Mouse (Mus musculus) forebrain, embryonic 15.5 days (tissue): ENCODE measurements around the gene Hipk2. TPM values are rescaled to one million over a fixed set of nuclear protein-coding genes. Genes with fewer than 3 reads are reported as not detected.

Experiments
- ATAC-seq: fragments of 200-750 bp; cut with Nextera tagmentation; replicated peaks from 2 replicates; pipeline ENCODE4 v1.8.0; 2017; ENCODE audit warnings: mild to moderate bottlenecking, moderate TSS enrichment, moderate library complexity
- H3K27ac ChIP-seq: fragments of 300-500 bp; sonication (generic); replicated peaks from 2 replicates; pipeline ENCODE4 v1.5.1; 2015; ENCODE audit warnings: mild to moderate bottlenecking, inconsistent platforms
- H3K27me3 ChIP-seq: fragments of 300-500 bp; sonication (generic); 2 replicates; pipeline ENCODE4 v1.6.1; 2015; ENCODE audit warnings: inconsistent platforms
- H3K36me3 ChIP-seq: fragments of 300-500 bp; sonication (generic); 2 replicates; pipeline ENCODE4 v1.6.1; 2015; ENCODE audit warnings: mild to moderate bottlenecking, inconsistent platforms
- H3K4me1 ChIP-seq: fragments of 300-500 bp; sonication (generic); 2 replicates; pipeline ENCODE4 v1.6.1; 2015; ENCODE audit warnings: inconsistent platforms
- H3K4me2 ChIP-seq: fragments of 300-500 bp; sonication (generic); replicated peaks from 2 replicates; pipeline ENCODE4 v1.6.1; 2015; ENCODE audit warnings: mild to moderate bottlenecking, inconsistent platforms
- H3K4me3 ChIP-seq: fragments of 300-500 bp; sonication (generic); 2 replicates; pipeline ENCODE4 v1.5.1; 2015; ENCODE audit warnings: mild to moderate bottlenecking, inconsistent platforms
- H3K9ac ChIP-seq: fragments of 300-500 bp; sonication (generic); replicated peaks from 2 replicates; pipeline ENCODE4 v1.6.1; 2015; ENCODE audit warnings: mild to moderate bottlenecking, inconsistent platforms
- H3K9me3 ChIP-seq: fragments of 300-500 bp; sonication (generic); 2 replicates; pipeline ENCODE4 v1.6.1; 2016; ENCODE audit warnings: inconsistent platforms
- WGBS: fragments of 180-500 bp; shearing (Covaris S2); methylation state at CpG from one replicate; pipeline ENCODE4 v1.1.7; 2015; ENCODE audit warnings: mixed read lengths; 5-methylcytosine and 5-hydroxymethylcytosine counted together
- polyA plus RNA-seq: library from polyadenylated mRNA; unstranded; fragments of >200 nt; fragmentation: Nextera tagmentation; extraction: Ambion mirVana; gene quantifications from 2 replicates; pipeline ENCODE4 v1.2.1, GENCODE M21; 2015

Gene Hipk2
- polyA plus RNA-seq, 1 experiment from 2014 or later: 29.2 TPM

DNA sequence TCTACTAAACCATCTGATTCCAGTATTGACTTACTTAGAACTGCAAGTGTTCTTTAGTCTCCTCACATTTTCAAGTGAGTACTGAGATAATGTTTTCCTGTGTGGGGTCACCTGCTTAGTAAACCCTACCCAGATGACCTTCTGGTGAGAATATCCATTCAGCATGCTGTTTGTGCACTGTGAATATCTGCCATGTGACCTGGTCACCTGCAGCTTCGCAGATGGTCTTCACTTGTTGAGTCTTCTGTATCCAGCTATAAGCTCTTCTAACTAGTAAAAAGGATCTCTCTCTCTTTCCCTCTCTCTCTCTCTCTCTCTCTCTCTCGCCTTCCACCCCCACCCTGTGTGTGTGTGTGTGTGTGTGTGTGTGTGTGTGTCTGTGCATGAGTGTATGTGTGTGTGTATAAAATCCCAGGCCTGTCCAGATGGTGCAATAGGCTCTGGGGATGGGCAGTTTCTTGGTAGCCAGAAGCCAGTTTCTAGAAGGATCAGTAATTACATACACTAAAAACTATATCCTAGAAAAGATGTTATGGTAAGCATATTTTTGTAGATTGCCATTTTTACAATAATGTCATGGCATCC lies 99.9 kb downstream of the Hipk2 start:
- WGBS: 90% methylated on average over 2 of the region's 2 CpGs
- H3K9ac ChIP-seq: no peak overlapping the region
- H3K4me2 ChIP-seq: no peak overlapping the region
- H3K27ac ChIP-seq: no peak overlapping the region
- 0 out of 2 replicates have a peak, but pooled peaks cover 9% of the 10 kb centered on the region for H3K4me1 ChIP-seq
- H3K4me3 ChIP-seq: no peak overlapping the region
- H3K27me3 ChIP-seq: no peaks in the 10 kb centered on the region
- H3K9me3 ChIP-seq: no peaks in the 10 kb centered on the region
- H3K36me3 ChIP-seq: no peaks in the 10 kb centered on the region
- ATAC-seq: no peak

DNA sequence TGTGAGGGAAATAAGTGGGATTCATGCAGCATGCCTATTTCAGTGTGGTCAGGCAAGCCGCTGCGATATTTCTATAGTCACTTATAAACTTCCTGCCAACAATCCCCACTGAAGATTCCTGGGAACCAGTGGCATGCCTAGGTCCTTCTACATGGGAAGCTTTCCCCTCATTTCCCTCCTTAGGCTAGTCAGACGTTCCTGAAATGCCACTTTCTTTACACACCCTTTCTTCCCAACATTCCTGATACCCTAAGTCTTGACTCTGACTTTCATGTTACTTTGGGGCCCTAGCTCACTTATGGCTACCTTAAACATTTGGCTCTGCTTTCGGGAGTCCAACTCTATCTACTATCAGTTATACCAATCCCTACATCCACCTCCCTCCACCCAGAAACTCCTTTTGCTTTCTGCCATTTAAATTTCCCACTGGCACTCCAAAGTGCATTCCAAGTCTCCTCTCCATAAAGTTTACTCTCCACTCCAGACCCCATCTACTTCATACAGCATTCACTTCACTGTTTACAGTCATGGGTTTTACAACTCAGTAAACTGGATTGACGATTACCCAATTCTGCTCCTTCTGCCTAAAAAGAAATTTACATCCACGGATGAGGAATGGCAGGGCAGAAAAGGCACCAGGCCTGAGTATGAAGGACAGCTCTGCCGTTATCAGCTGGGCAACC lies 103.0 kb downstream of the Hipk2 start:
- Histone ChIP-seq H3K36me3 (no peaks in the 10 kb centered on the region), H3K27ac (no peak overlapping the region), H3K27me3 (no peaks in the 10 kb centered on the region), H3K4me2 (no peak overlapping the region), H3K9ac (no peak overlapping the region), H3K4me3 (no peak overlapping the region), H3K9me3 (no peaks in the 10 kb centered on the region), H3K4me1 (no peaks in the 10 kb centered on the region)
- ATAC-seq: no peak
- WGBS: 86% methylated on average over 7 of the region's 7 CpGs

DNA sequence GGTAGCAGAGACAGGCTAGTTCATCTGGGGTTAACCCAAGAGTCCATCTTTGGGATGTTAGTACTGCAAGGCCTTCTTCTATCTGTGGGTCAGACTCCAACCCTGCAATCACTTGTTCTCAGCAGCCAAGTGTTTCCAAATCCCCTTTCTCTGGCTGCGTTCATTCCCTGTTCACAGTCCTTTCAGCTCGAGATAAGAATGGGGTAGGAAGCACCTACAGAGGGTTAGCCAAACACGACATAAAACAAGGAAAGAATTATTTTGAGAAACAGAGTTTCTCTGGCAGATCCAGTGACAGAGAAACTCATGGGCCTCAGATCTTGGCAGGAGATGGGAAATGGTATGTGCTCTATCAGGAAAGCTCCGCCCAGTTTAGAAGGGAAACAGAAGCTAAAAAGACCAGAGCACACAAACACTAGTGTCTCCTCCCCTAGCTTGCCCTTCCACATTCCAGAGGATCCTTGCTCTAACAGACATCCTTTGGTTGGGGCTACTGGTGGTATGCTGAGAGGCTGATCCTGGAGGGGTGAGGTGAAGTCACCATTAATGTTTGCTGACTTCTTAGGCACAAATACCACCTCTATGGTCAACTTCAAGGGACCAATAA lies 104.8 kb downstream of the Hipk2 start:
- Histone ChIP-seq H3K27me3 (no peaks in the 10 kb centered on the region), H3K36me3 (no peaks in the 10 kb centered on the region), H3K4me3 (no peak overlapping the region), H3K9me3 (no peaks in the 10 kb centered on the region), H3K27ac (no peak overlapping the region), H3K4me2 (no peak overlapping the region), H3K9ac (no peak overlapping the region), H3K4me1 (no peaks in the 10 kb centered on the region)
- ATAC-seq: no peak
- 78% methylated on average over 4 of the region's 4 CpGs for WGBS

DNA sequence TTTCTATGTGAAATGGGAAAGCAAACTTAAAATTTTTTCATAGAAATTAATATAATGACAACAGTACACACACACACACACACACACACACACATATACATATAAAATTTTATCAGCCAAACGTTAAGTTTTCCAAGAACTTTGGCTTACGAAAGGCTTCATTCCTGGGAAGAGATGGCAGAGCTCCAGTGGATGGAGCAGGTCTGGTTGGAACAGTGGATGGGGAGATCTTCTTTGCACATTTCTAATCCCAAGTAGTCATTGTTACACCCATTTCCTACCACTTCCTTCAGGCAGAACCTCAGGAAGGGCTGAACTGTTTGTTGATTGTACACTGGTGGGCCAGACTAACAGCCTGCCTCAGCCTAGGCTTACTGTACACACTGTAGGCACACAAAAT lies 106.3 kb downstream of the Hipk2 start:
- H3K4me3 ChIP-seq: no peak overlapping the region
- H3K27me3 ChIP-seq: no peaks in the 10 kb centered on the region
- H3K9me3 ChIP-seq: no peaks in the 10 kb centered on the region
- H3K4me1 ChIP-seq: peaks cover 8% of the 10 kb centered on the region; the same call in 1 of the 2 replicates
- no peak overlapping the region for H3K4me2 ChIP-seq
- H3K36me3 ChIP-seq: no peaks in the 10 kb centered on the region
- H3K27ac ChIP-seq: no peak overlapping the region
- H3K9ac ChIP-seq: no peak overlapping the region
- no peak for ATAC-seq
- 90% methylated on average over 2 of the region's 2 CpGs for WGBS

DNA sequence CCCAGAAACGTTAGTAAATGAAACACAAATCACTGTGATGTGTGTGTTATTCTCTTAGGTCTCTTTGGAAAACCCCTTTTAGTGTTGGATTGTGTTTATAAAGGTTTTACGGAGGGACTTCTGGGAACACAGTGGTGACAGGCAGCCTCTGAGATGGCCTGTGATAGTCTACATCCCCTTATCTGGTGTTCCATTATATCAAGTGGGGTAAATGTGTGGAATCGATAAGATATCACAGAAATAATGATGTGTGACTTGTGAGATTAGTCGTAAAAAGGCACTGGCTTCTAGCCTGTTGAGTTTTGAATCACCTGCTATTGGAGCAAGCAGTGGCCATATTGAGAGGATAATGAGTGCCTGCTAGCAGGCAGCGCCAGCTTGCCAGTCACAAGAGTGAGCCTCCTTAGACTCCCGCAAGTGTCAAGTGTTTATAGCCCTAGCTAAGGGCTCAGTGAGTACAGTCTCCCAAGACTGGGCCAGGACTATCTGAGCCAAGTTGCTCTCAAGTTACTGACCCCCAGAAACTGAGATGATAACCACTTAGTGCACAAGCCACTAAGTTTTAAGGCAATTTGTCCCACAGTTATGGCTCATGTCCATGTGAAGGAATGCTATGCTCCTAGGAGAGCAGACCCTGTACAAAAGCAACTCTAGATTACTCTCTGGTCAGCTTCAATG lies 113.2 kb downstream of the Hipk2 start:
- Histone ChIP-seq H3K36me3 (no peaks in the 10 kb centered on the region), H3K4me3 (no peak overlapping the region), H3K4me2 (no peak overlapping the region), H3K27ac (no peak overlapping the region), H3K27me3 (no peaks in the 10 kb centered on the region), H3K9ac (no peak overlapping the region), H3K4me1 (peaks cover 34% of the 10 kb centered on the region), H3K9me3 (no peaks in the 10 kb centered on the region)
- WGBS: 57% methylated on average over 6 of the region's 6 CpGs
- ATAC-seq: no peak

DNA sequence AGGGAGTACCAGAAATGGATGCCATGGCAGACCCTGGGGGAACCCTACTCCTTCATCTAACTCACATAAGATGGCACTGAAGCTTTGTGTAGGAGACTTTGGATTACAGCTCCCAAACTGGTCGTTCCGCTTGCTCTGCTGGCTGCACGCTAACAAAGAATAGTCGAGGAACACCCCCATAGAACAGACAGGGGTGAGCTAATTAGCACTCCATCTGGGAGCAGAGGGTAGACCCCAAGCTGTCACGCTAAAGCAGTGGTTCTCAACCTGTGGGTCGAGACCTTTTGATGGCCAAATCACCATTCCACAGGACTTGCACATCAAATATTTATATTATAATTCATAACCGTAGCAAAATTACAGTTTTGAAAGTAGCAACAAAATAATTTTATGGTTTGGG lies 114.0 kb downstream of the Hipk2 start:
- H3K9ac ChIP-seq: no peak overlapping the region
- H3K9me3 ChIP-seq: no peaks in the 10 kb centered on the region
- H3K36me3 ChIP-seq: no peaks in the 10 kb centered on the region
- WGBS: 45% methylated on average over 7 of the region's 7 CpGs
- H3K27ac ChIP-seq: no peak overlapping the region
- peaks cover 34% of the 10 kb centered on the region for H3K4me1 ChIP-seq
- ATAC-seq: no peak
- H3K4me3 ChIP-seq: no peak overlapping the region
- no peak overlapping the region for H3K4me2 ChIP-seq
- no peaks in the 10 kb centered on the region for H3K27me3 ChIP-seq

DNA sequence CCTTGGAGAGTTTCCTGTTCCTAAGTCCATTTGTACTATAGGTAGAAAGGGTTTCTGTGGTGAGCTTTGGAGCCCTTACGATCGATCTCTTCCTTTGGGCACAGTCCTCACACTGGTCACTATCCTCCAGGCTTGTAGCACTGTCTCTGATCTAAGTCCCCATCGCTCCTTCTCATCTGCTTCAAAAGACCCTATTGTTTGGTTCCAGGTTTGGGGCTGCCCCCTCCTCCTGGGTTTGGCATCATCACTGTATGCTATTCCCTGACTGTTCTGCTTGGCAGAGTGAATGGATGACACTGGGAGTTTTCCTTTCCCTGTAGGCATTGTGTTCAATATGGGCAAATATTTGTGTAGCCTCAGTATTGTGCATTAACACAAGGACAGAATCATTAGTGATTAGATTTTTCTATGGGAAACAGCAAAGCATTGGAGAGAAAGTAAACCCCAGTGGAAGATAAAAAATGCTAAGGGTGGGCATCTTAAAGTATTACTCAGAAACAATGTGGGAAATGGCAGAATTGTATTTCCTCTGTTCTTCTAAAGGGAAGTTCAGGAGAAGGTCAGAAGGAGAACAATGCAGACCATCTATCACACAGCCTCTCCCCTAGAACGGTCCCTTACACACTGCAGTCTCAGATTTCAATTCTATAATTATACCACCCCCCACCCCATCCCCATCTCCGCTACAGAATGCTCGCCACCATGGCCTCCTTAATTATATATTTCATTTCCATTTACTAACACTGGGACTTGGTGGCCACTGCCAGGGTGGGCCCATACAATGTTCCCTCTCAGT lies 114.9 kb downstream of the Hipk2 start:
- WGBS: 52% methylated on average over 6 of the region's 6 CpGs
- no peak overlapping the region for H3K4me3 ChIP-seq
- H3K9me3 ChIP-seq: no peaks in the 10 kb centered on the region
- H3K27ac ChIP-seq: no peak overlapping the region
- no peaks in the 10 kb centered on the region for H3K27me3 ChIP-seq
- no peak overlapping the region for H3K4me2 ChIP-seq
- no peaks in the 10 kb centered on the region for H3K36me3 ChIP-seq
- H3K9ac ChIP-seq: no peak overlapping the region
- H3K4me1 ChIP-seq: peaks cover 34% of the 10 kb centered on the region
- ATAC-seq: 0 out of 2 replicates have a peak, but pooled peaks have one; percentile 9

DNA sequence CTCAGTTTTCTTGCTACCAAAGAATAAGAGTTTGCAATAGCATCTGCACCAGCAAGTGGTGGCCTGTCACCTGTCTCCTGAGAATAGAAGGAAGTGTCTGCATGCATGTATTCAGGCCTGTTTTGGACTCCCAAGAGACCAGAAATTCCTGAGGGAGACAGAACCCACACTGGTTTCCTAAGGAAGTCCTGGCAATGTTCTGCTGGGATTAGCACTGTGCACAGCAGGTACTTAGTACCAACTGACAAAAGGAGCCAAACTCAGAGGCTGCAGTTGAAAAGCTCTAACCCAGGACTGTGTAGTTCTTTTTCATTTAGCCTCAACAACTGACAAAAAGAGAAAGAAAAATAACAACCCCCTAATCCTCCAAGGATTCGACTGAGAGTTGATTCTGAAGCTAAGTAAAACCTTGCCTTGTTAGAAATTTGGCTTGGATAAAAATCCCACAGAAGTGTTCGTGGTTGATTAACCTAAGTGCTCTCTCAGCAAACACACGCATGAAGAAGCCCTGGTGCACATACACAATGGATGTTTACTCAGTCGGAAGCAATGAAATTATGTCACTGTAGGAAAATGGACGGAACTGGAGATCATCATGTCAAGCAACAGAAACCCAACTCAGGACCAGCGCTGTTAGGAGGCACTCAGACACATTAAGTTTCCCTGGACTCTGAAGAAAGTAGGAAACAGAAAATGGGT lies 115.9 kb downstream of the Hipk2 start:
- peaks cover 28% of the 10 kb centered on the region for H3K4me1 ChIP-seq
- ATAC-seq: peak; percentile 63

DNA sequence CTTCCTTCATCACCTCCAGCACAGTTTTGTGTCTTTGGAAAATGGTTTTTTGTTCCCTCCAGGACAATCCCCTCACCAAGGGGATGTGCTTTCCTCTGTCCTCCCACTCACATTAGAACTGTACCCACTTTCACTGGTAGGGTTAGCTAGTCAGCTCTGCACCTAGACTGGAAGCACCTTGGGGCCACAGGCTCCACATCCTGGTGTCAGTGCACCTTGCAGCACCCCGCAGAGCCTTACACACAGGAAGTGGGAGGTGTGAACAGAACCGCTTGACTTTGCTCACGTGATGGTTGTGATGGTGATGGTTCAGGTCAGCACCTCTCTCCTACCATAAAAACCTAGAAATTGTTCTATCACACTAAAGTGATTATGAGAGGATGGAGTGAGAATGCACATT lies 116.8 kb downstream of the Hipk2 start:
- Histone ChIP-seq H3K27ac (no peak overlapping the region), H3K4me2 (no peak overlapping the region), H3K27me3 (no peaks in the 10 kb centered on the region), H3K9me3 (no peaks in the 10 kb centered on the region), H3K36me3 (no peaks in the 10 kb centered on the region), H3K4me3 (no peak overlapping the region), H3K9ac (no peak overlapping the region), H3K4me1 (peaks cover 26% of the 10 kb centered on the region)
- no peak for ATAC-seq
- 88% methylated on average over 3 of the region's 3 CpGs for WGBS

More for the DNA sequence above, 115.9 kb downstream of the Hipk2 start:
- H3K4me2 ChIP-seq: no peak overlapping the region
- no peaks in the 10 kb centered on the region for H3K27me3 ChIP-seq
- no peak overlapping the region for H3K9ac ChIP-seq
- 7% methylated on average over 6 of the region's 6 CpGs for WGBS
- H3K27ac ChIP-seq: no peak overlapping the region
- H3K36me3 ChIP-seq: no peaks in the 10 kb centered on the region
- no peak overlapping the region for H3K4me3 ChIP-seq
- H3K9me3 ChIP-seq: no peaks in the 10 kb centered on the region

DNA sequence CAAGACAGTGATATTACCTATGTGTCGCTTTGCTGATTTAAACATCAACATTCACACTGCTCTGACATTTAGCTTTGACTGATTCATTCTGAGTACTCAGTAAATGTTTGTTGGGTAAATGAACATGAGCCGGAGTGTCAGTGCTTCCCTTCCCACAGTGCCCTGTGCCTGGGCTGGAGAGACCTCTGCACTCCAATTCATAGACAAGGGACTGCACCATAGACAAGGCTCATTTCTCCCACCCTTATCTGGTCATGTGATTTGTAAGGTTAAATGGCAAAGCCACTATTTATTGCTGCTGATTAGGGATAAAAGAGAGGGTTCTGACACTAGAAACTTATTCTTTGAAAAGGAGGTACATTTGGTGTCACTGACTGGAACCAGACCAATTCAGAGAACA lies 118.4 kb downstream of the Hipk2 start:
- no peak for ATAC-seq
- no peaks in the 10 kb centered on the region for H3K36me3 ChIP-seq
- peaks cover 29% of the 10 kb centered on the region for H3K4me1 ChIP-seq
- 95% methylated on average over 2 of the region's 2 CpGs for WGBS
- no peak overlapping the region for H3K27ac ChIP-seq
- no peaks in the 10 kb centered on the region for H3K9me3 ChIP-seq
- H3K27me3 ChIP-seq: no peaks in the 10 kb centered on the region
- no peak overlapping the region for H3K9ac ChIP-seq
- no peak overlapping the region for H3K4me3 ChIP-seq
- no peak overlapping the region for H3K4me2 ChIP-seq

DNA sequence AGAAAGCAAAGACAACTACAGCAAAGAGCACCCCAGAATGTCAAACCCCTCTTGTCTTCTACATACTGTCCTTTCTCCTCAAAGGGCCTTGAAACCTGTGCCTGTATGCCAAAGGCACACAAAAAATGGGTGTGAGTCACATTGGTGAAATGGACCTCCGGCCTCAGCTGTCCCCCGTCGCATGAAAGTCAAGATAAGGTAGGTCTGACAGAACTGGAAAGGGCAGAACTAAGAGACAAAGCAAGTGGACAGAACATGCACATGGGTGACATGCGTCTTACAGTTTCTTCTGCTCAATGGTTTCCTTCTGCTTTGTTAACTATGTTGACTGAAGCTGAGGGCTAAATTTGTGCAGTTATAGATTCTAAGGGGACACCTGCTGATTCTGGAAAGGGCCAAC lies 119.0 kb downstream of the Hipk2 start:
- H3K4me2 ChIP-seq: no peak overlapping the region
- 95% methylated on average over 4 of the region's 4 CpGs for WGBS
- H3K9me3 ChIP-seq: no peaks in the 10 kb centered on the region
- peaks cover 29% of the 10 kb centered on the region for H3K4me1 ChIP-seq
- H3K36me3 ChIP-seq: no peaks in the 10 kb centered on the region
- H3K9ac ChIP-seq: no peak overlapping the region
- H3K4me3 ChIP-seq: no peak overlapping the region
- H3K27me3 ChIP-seq: no peaks in the 10 kb centered on the region
- no peak overlapping the region for H3K27ac ChIP-seq
- ATAC-seq: no peak
